Mouse (Mus musculus) embryonic fibroblast, embryonic 13.5 days (primary cell): Measurements from ENCODE around the gene Thegl. TPM values are rescaled to one million over a fixed set of nuclear protein-coding genes. Genes with fewer than 3 reads are reported as not detected.
A peak's percentile ranks its signal among the peaks of the same experiment; 100 is the strongest.
"Not testable (repeated sequence)": the region's sequence is repeated elsewhere in the genome, so short reads cannot be mapped to it uniquely, and the experiment has no call there.

Experiments
- H3K27ac ChIP-seq: 2 replicates; pipeline ENCODE4 v1.5.1; 2012; ENCODE audit warnings: low read length, control low read depth, inconsistent platforms; ENCODE audit not compliant: insufficient read depth
- H3K4me1 ChIP-seq: 2 replicates; pipeline ENCODE4 v1.6.1; 2011; ENCODE audit warnings: low read length; ENCODE audit not compliant: control insufficient read depth, insufficient read depth
- H3K4me3 ChIP-seq: 2 replicates; pipeline ENCODE4 v1.5.1; 2011; ENCODE audit warnings: mild to moderate bottlenecking, control low read depth, low read length; ENCODE audit not compliant: insufficient read depth
- CTCF ChIP-seq: IDR thresholded peaks from 2 replicates; pipeline ENCODE4 v1.5.1; 2011; ENCODE audit warnings: mild to moderate bottlenecking, control low read depth, low read length, moderate library complexity, borderline replicate concordance; ENCODE audit not compliant: insufficient read depth
- POLR2A ChIP-seq: IDR thresholded peaks from 2 replicates; pipeline ENCODE4 v1.6.1; 2011; ENCODE audit warnings: low read depth, mild to moderate bottlenecking, control low read depth, low read length, moderate library complexity
- polyA plus RNA-seq: library from polyadenylated mRNA; stranded (reverse); fragments of >200 nt; gene quantifications from 2 replicates; pipeline ENCODE4 v1.2.4, GENCODE M21; 2011; ENCODE audit warnings: low read depth; ENCODE audit not compliant: missing spikeins, insufficient read length

The Thegl gene
- polyA plus RNA-seq: not detected in 2 replicates

- TF ChIP-seq POLR2A (no peak), CTCF (no peak)
- Histone ChIP-seq H3K27ac (no peak within 1 kb of the TSS), H3K4me3 (peak within 1 kb of the TSS; percentile 29), H3K4me1 (no peaks in the 10 kb centered on the region)
Observed at GRCm38 (mm10) chr5:77015544-77016482, at the start of gene Thegl. Gene Thegl, plus strand, starts transcription at chr5:77016023.

- TF ChIP-seq CTCF (no peak), POLR2A (no peak)
- Histone ChIP-seq H3K4me3 (no peak overlapping the region), H3K4me1 (no peaks in the 10 kb centered on the region), H3K27ac (no peak overlapping the region)
Observed at GRCm38 (mm10) chr5:76969250-76969649, 46.6 kb upstream of the Thegl start.

- not testable (repeated sequence) for H3K4me1 ChIP-seq, H3K27ac ChIP-seq, H3K4me3 ChIP-seq
Observed at GRCm38 (mm10) chr5:76971115-76971514, 44.7 kb upstream of the Thegl start.

- peak overlapping the region; percentile 100 for H3K4me3 ChIP-seq
- H3K4me1 ChIP-seq: no peaks in the 10 kb centered on the region
- no peak overlapping the region for H3K27ac ChIP-seq
- TF ChIP-seq POLR2A (no peak), CTCF (no peak)
Observed at GRCm38 (mm10) chr5:76973488-76973887, 42.3 kb upstream of the Thegl start.

GRCm38 (mm10) chr5:76974207-76974553 lies 41.6 kb upstream of the Thegl start:
- Histone ChIP-seq H3K4me3 (peak overlapping the region; percentile 100), H3K27ac (no peak overlapping the region), H3K4me1 (no peaks in the 10 kb centered on the region)
- no peak for TF ChIP-seq CTCF
- no peak for TF ChIP-seq POLR2A

- peak within 1 kb of the TSS; percentile 84 for H3K27ac ChIP-seq
- H3K4me3 ChIP-seq: peak within 1 kb of the TSS; percentile 100
- no peaks in the 10 kb centered on the region for H3K4me1 ChIP-seq
- TF ChIP-seq CTCF: no peak
- TF ChIP-seq POLR2A: peak; percentile 82
Observed at GRCm38 (mm10) chr5:76974554-76975285, 41.1 kb upstream of the Thegl start, which contains the start of gene Srp72. Gene Srp72, plus strand, starts transcription at chr5:76974683.

- TF ChIP-seq POLR2A (no peak), CTCF (no peak)
- no peak overlapping the region for H3K27ac ChIP-seq
- peak overlapping the region; percentile 100 for H3K4me3 ChIP-seq
- H3K4me1 ChIP-seq: no peaks in the 10 kb centered on the region
Observed at GRCm38 (mm10) chr5:76975736-76976135, 40.1 kb upstream of the Thegl start.

GRCm38 (mm10) chr5:76984015-76984414 lies 31.8 kb upstream of the Thegl start:
- no peak overlapping the region for H3K27ac ChIP-seq
- H3K4me1 ChIP-seq: no peaks in the 10 kb centered on the region
- no peak for TF ChIP-seq CTCF
- no peak for TF ChIP-seq POLR2A
- H3K4me3 ChIP-seq: no peak overlapping the region

GRCm38 (mm10) chr5:76990789-76991188 lies 25.0 kb upstream of the Thegl start:
- no peak for TF ChIP-seq CTCF
- TF ChIP-seq POLR2A: no peak
- Histone ChIP-seq H3K27ac (no peak overlapping the region), H3K4me1 (no peaks in the 10 kb centered on the region), H3K4me3 (no peak overlapping the region)
